Mouse (Mus musculus): Measurements from ENCODE around the gene Csrp3.

GRCm38 (mm10) chr7:48846755-48847154 lies 1.1 kb downstream of the Csrp3 start:
- TF ChIP-seq CTCF (IDR thresholded peaks at IDR 0.05; ENCODE audit: low read depth) (no peak), EP300 (IDR thresholded peaks at IDR 0.05; ENCODE audit: low read depth) (no peak)

All from liver, embryonic 14.5 days (tissue).